Mouse (Mus musculus): ENCODE data around the gene Hcrt. TPM values are rescaled to one million over a fixed set of nuclear protein-coding genes. Genes with fewer than 3 reads are reported as not detected.

The Hcrt gene
- total and polyA plus RNA-seq, 3 experiments, result not detected

- TF ChIP-seq POLR2AphosphoS5 (IDR thresholded peaks at IDR 0.05; ENCODE audit: insufficient replicate concordance, low read depth, low read length), result no peak
- TF ChIP-seq TAL1 (conservative IDR thresholded peaks at IDR 0.05; ENCODE audit: low read depth, low read length), result no peak
- TF ChIP-seq GATA2 (IDR thresholded peaks at IDR 0.05; ENCODE audit: borderline replicate concordance, low read depth, low read length), result no peak
- no peak for TF ChIP-seq CTCF (IDR thresholded peaks at IDR 0.05; ENCODE audit: low read depth, low read length)
- TF ChIP-seq GATA1 (IDR thresholded peaks at IDR 0.05; ENCODE audit: borderline replicate concordance, low read length), result no peak
- Histone ChIP-seq H3K4me1 (ENCODE audit: insufficient read depth, low read depth, low read length) (peaks cover 43% of the 10 kb centered on the region), H3K36me3 (replicated peaks) (no peaks in the 10 kb centered on the region), H3K9me3 (replicated peaks) (no peaks in the 10 kb centered on the region), H3K4me3 (ENCODE audit: low read depth, low read length) (peak within 1 kb of the TSS; percentile 34), H3K27me3 (ENCODE audit: insufficient read depth, low read length) (peaks cover 86% of the 10 kb centered on the region)
- no peak for DNase-seq (ENCODE audit: low spot score)
- no peak for ATAC-seq (ENCODE audit: extremely low read depth, insufficient number of reproducible peaks, low FRiP score, poor library complexity, severe bottlenecking)
Measured at GRCm38 (mm10) chr11:100759611-100760233, 3.0 kb downstream of the Hcrt start, which contains the start of gene Kcnh4. Kcnh4 (minus strand) TSS chr11:100759942.

- H3K4me1 ChIP-seq (ENCODE audit: insufficient read depth, low read depth, low read length), result peaks cover 38% of the 10 kb centered on the region
- H3K4me3 ChIP-seq (ENCODE audit: low read depth, low read length), result peak overlapping the region; percentile 20; the same call in 1 of the 2 replicates
- TF ChIP-seq GATA1 (IDR thresholded peaks at IDR 0.05; ENCODE audit: borderline replicate concordance, low read length) (no peak), TAL1 (conservative IDR thresholded peaks at IDR 0.05; ENCODE audit: low read depth, low read length) (no peak), GATA2 (IDR thresholded peaks at IDR 0.05; ENCODE audit: borderline replicate concordance, low read depth, low read length) (no peak), POLR2AphosphoS5 (IDR thresholded peaks at IDR 0.05; ENCODE audit: insufficient replicate concordance, low read depth, low read length) (no peak), CTCF (IDR thresholded peaks at IDR 0.05; ENCODE audit: low read depth, low read length) (no peak)
- no peak for ATAC-seq (ENCODE audit: extremely low read depth, insufficient number of reproducible peaks, low FRiP score, poor library complexity, severe bottlenecking)
- peaks cover 87% of the 10 kb centered on the region for H3K27me3 ChIP-seq (ENCODE audit: insufficient read depth, low read length)
- no peaks in the 10 kb centered on the region for H3K36me3 ChIP-seq (replicated peaks)
- H3K9me3 ChIP-seq (replicated peaks), result no peaks in the 10 kb centered on the region
- DNase-seq (ENCODE audit: low spot score), result peak; percentile 52
Measured at GRCm38 (mm10) chr11:100758707-100759610, 3.8 kb downstream of the Hcrt start.

- no peaks in the 10 kb centered on the region for H3K9me3 ChIP-seq (replicated peaks)
- peaks cover 29% of the 10 kb centered on the region for H3K4me1 ChIP-seq (ENCODE audit: insufficient read depth, low read depth, low read length)
- TF ChIP-seq CTCF (IDR thresholded peaks at IDR 0.05; ENCODE audit: low read depth, low read length) (no peak), TAL1 (conservative IDR thresholded peaks at IDR 0.05; ENCODE audit: low read depth, low read length) (no peak), GATA1 (IDR thresholded peaks at IDR 0.05; ENCODE audit: borderline replicate concordance, low read length) (no peak), GATA2 (IDR thresholded peaks at IDR 0.05; ENCODE audit: borderline replicate concordance, low read depth, low read length) (no peak), POLR2AphosphoS5 (IDR thresholded peaks at IDR 0.05; ENCODE audit: insufficient replicate concordance, low read depth, low read length) (no peak)
- no peaks in the 10 kb centered on the region for H3K36me3 ChIP-seq (replicated peaks)
- DNase-seq (ENCODE audit: low spot score) (no peak), ATAC-seq (ENCODE audit: extremely low read depth, insufficient number of reproducible peaks, low FRiP score, poor library complexity, severe bottlenecking) (no peak)
- H3K4me3 ChIP-seq (ENCODE audit: low read depth, low read length), result no peak overlapping the region
- H3K27me3 ChIP-seq (ENCODE audit: insufficient read depth, low read length), result peaks cover 80% of the 10 kb centered on the region
Measured at GRCm38 (mm10) chr11:100757566-100757965, 5.2 kb downstream of the Hcrt start.

- H3K36me3 ChIP-seq (replicated peaks), result no peaks in the 10 kb centered on the region
- no peak for TF ChIP-seq POLR2AphosphoS5 (IDR thresholded peaks at IDR 0.05; ENCODE audit: insufficient replicate concordance, low read depth, low read length)
- no peak for TF ChIP-seq TAL1 (conservative IDR thresholded peaks at IDR 0.05; ENCODE audit: low read depth, low read length)
- no peak for TF ChIP-seq GATA1 (IDR thresholded peaks at IDR 0.05; ENCODE audit: borderline replicate concordance, low read length)
- TF ChIP-seq GATA2 (IDR thresholded peaks at IDR 0.05; ENCODE audit: borderline replicate concordance, low read depth, low read length), result no peak
- no peak for TF ChIP-seq CTCF (IDR thresholded peaks at IDR 0.05; ENCODE audit: low read depth, low read length)
- no peak overlapping the region for H3K4me3 ChIP-seq (ENCODE audit: low read depth, low read length)
- no peaks in the 10 kb centered on the region for H3K9me3 ChIP-seq (replicated peaks)
- no peak for DNase-seq (ENCODE audit: low spot score)
- H3K27me3 ChIP-seq (ENCODE audit: insufficient read depth, low read length), result peaks cover 76% of the 10 kb centered on the region
- peaks cover 22% of the 10 kb centered on the region for H3K4me1 ChIP-seq (ENCODE audit: insufficient read depth, low read depth, low read length)
- ATAC-seq (ENCODE audit: extremely low read depth, insufficient number of reproducible peaks, low FRiP score, poor library complexity, severe bottlenecking), result no peak
Measured at GRCm38 (mm10) chr11:100756476-100756875, 6.3 kb downstream of the Hcrt start.

GRCm38 (mm10) chr11:100754693-100755057, 8.1 kb downstream of the Hcrt start:
- H3K36me3 ChIP-seq (replicated peaks), result no peaks in the 10 kb centered on the region
- TF ChIP-seq GATA1 (IDR thresholded peaks at IDR 0.05; ENCODE audit: borderline replicate concordance, low read length), result no peak
- TF ChIP-seq POLR2AphosphoS5 (IDR thresholded peaks at IDR 0.05; ENCODE audit: insufficient replicate concordance, low read depth, low read length), result no peak
- TF ChIP-seq TAL1 (conservative IDR thresholded peaks at IDR 0.05; ENCODE audit: low read depth, low read length), result no peak
- TF ChIP-seq GATA2 (IDR thresholded peaks at IDR 0.05; ENCODE audit: borderline replicate concordance, low read depth, low read length), result no peak
- no peak for TF ChIP-seq CTCF (IDR thresholded peaks at IDR 0.05; ENCODE audit: low read depth, low read length)
- H3K27me3 ChIP-seq (ENCODE audit: insufficient read depth, low read length), result peaks cover 66% of the 10 kb centered on the region
- H3K9me3 ChIP-seq (replicated peaks), result no peaks in the 10 kb centered on the region
- H3K4me1 ChIP-seq (ENCODE audit: insufficient read depth, low read depth, low read length), result peaks cover 16% of the 10 kb centered on the region
- no peak overlapping the region for H3K4me3 ChIP-seq (ENCODE audit: low read depth, low read length)
- ATAC-seq (ENCODE audit: extremely low read depth, insufficient number of reproducible peaks, low FRiP score, poor library complexity, severe bottlenecking), result no peak
- DNase-seq (ENCODE audit: low spot score), result no peak

Data from G1E (cell line).